Mouse (Mus musculus): Measurements from ENCODE around the gene Rab30. TPM values are rescaled to one million over a fixed set of nuclear protein-coding genes. Genes with fewer than 3 reads are reported as not detected.

The Rab30 gene
- polyA plus RNA-seq (2014; fragmentation: Nextera tagmentation; extraction: Ambion mirVana) = 19.4 and 20.0 TPM in 2 replicates

- Histone ChIP-seq H3K4me2 (peak within 1 kb of the TSS; percentile 79), H3K9me3 (ENCODE audit: control insufficient read depth, low read length) (no peaks in the 10 kb centered on the region), H3K4me1 (ENCODE audit: control insufficient read depth, insufficient read depth, low read length) (peaks cover 23% of the 10 kb centered on the region), H3K27me3 (ENCODE audit: control insufficient read depth, insufficient read depth, low read length) (no peaks in the 10 kb centered on the region), H3K4me3 (ENCODE audit: low read depth, low read length) (peak within 1 kb of the TSS; percentile 75), H3K36me3 (ENCODE audit: control insufficient read depth, insufficient read depth, low read length) (peaks cover 4% of the 10 kb centered on the region; the same call in 1 of the 2 replicates), H3K9ac (ENCODE audit: low read length) (peak within 1 kb of the TSS; percentile 96), H3K27ac (ENCODE audit: low read depth, low read length) (peak within 1 kb of the TSS; percentile 83)
- under 1% methylated on average over 38 of the region's 38 CpGs for WGBS
- ATAC-seq (ENCODE audit: low FRiP score) = peak; percentile 100
- peak; percentile 99 for DNase-seq (ENCODE audit: low spot score, missing footprints)
These were observed at the start of gene Rab30 for GRCm38 (mm10) chr7:92741152-92741860. Rab30 (plus strand) TSS chr7:92741603.

GRCm38 (mm10) chr7:92696395-92696794, 45.0 kb upstream of the Rab30 start:
- 54% methylated on average over 3 of the region's 3 CpGs for WGBS
- DNase-seq (ENCODE audit: low spot score, missing footprints) = no peak

GRCm38 (mm10) chr7:92698770-92699169, 42.6 kb upstream of the Rab30 start:
- H3K27me3 ChIP-seq (ENCODE audit: control insufficient read depth, insufficient read depth, low read length) = no peaks in the 10 kb centered on the region
- no peak overlapping the region for H3K27ac ChIP-seq (ENCODE audit: low read depth, low read length)
- H3K4me1 ChIP-seq (ENCODE audit: control insufficient read depth, insufficient read depth, low read length) = 0 out of 2 replicates have a peak, but pooled peaks cover 2% of the 10 kb centered on the region
- no peak for DNase-seq (ENCODE audit: low spot score, missing footprints)
- 84% methylated on average over 5 of the region's 5 CpGs for WGBS
- H3K4me2 ChIP-seq = no peak overlapping the region
- H3K9ac ChIP-seq (ENCODE audit: low read length) = no peak overlapping the region
- H3K9me3 ChIP-seq (ENCODE audit: control insufficient read depth, low read length) = no peaks in the 10 kb centered on the region
- H3K36me3 ChIP-seq (ENCODE audit: control insufficient read depth, insufficient read depth, low read length) = no peaks in the 10 kb centered on the region
- H3K4me3 ChIP-seq (ENCODE audit: low read depth, low read length) = no peak overlapping the region
- no peak for ATAC-seq (ENCODE audit: low FRiP score)

More at GRCm38 (mm10) chr7:92696395-92696794, 45.0 kb upstream of the Rab30 start:
- no peaks in the 10 kb centered on the region for H3K27me3 ChIP-seq (ENCODE audit: control insufficient read depth, insufficient read depth, low read length)
- H3K36me3 ChIP-seq (ENCODE audit: control insufficient read depth, insufficient read depth, low read length) = no peaks in the 10 kb centered on the region
- H3K4me2 ChIP-seq = no peak overlapping the region
- H3K9ac ChIP-seq (ENCODE audit: low read length) = no peak overlapping the region
- H3K4me3 ChIP-seq (ENCODE audit: low read depth, low read length) = no peak overlapping the region
- ATAC-seq (ENCODE audit: low FRiP score) = no peak
- no peak overlapping the region for H3K27ac ChIP-seq (ENCODE audit: low read depth, low read length)
- H3K9me3 ChIP-seq (ENCODE audit: control insufficient read depth, low read length) = no peaks in the 10 kb centered on the region
- 0 out of 2 replicates have a peak, but pooled peaks cover 2% of the 10 kb centered on the region for H3K4me1 ChIP-seq (ENCODE audit: control insufficient read depth, insufficient read depth, low read length)

GRCm38 (mm10) chr7:92703661-92704060, 37.7 kb upstream of the Rab30 start:
- H3K27me3 ChIP-seq (ENCODE audit: control insufficient read depth, insufficient read depth, low read length) = no peaks in the 10 kb centered on the region
- no peaks in the 10 kb centered on the region for H3K4me1 ChIP-seq (ENCODE audit: control insufficient read depth, insufficient read depth, low read length)
- H3K27ac ChIP-seq (ENCODE audit: low read depth, low read length) = no peak overlapping the region
- no peak overlapping the region for H3K4me3 ChIP-seq (ENCODE audit: low read depth, low read length)
- no peak overlapping the region for H3K4me2 ChIP-seq
- no peaks in the 10 kb centered on the region for H3K9me3 ChIP-seq (ENCODE audit: control insufficient read depth, low read length)
- ATAC-seq (ENCODE audit: low FRiP score) (no peak), DNase-seq (ENCODE audit: low spot score, missing footprints) (no peak)
- 84% methylated on average over 1 of the region's 1 CpGs for WGBS
- no peaks in the 10 kb centered on the region for H3K36me3 ChIP-seq (ENCODE audit: control insufficient read depth, insufficient read depth, low read length)
- H3K9ac ChIP-seq (ENCODE audit: low read length) = no peak overlapping the region

- no peak for ATAC-seq (ENCODE audit: low FRiP score)
- Histone ChIP-seq H3K9me3 (ENCODE audit: control insufficient read depth, low read length) (no peaks in the 10 kb centered on the region), H3K4me3 (ENCODE audit: low read depth, low read length) (no peak overlapping the region), H3K27me3 (ENCODE audit: control insufficient read depth, insufficient read depth, low read length) (no peaks in the 10 kb centered on the region), H3K36me3 (ENCODE audit: control insufficient read depth, insufficient read depth, low read length) (no peaks in the 10 kb centered on the region), H3K4me1 (ENCODE audit: control insufficient read depth, insufficient read depth, low read length) (no peaks in the 10 kb centered on the region), H3K9ac (ENCODE audit: low read length) (no peak overlapping the region), H3K4me2 (no peak overlapping the region), H3K27ac (ENCODE audit: low read depth, low read length) (no peak overlapping the region)
- DNase-seq (ENCODE audit: low spot score, missing footprints) = no peak
- 77% methylated on average over 2 of the region's 2 CpGs for WGBS
These were observed 35.9 kb upstream of the Rab30 start for GRCm38 (mm10) chr7:92705534-92705933.

- no peaks in the 10 kb centered on the region for H3K27me3 ChIP-seq (ENCODE audit: control insufficient read depth, insufficient read depth, low read length)
- no peak overlapping the region for H3K9ac ChIP-seq (ENCODE audit: low read length)
- no peaks in the 10 kb centered on the region for H3K9me3 ChIP-seq (ENCODE audit: control insufficient read depth, low read length)
- no peaks in the 10 kb centered on the region for H3K4me1 ChIP-seq (ENCODE audit: control insufficient read depth, insufficient read depth, low read length)
- H3K27ac ChIP-seq (ENCODE audit: low read depth, low read length) = no peak overlapping the region
- DNase-seq (ENCODE audit: low spot score, missing footprints) (no peak), ATAC-seq (ENCODE audit: low FRiP score) (no peak)
- no peak overlapping the region for H3K4me3 ChIP-seq (ENCODE audit: low read depth, low read length)
- H3K4me2 ChIP-seq = no peak overlapping the region
- WGBS = 82% methylated on average over 12 of the region's 12 CpGs
- no peaks in the 10 kb centered on the region for H3K36me3 ChIP-seq (ENCODE audit: control insufficient read depth, insufficient read depth, low read length)
These were observed 34.7 kb upstream of the Rab30 start for GRCm38 (mm10) chr7:92706711-92707110.

GRCm38 (mm10) chr7:92709573-92709972, 31.8 kb upstream of the Rab30 start:
- H3K9ac ChIP-seq (ENCODE audit: low read length) = no peak overlapping the region
- no peaks in the 10 kb centered on the region for H3K36me3 ChIP-seq (ENCODE audit: control insufficient read depth, insufficient read depth, low read length)
- H3K4me1 ChIP-seq (ENCODE audit: control insufficient read depth, insufficient read depth, low read length) = no peaks in the 10 kb centered on the region
- no peak overlapping the region for H3K4me2 ChIP-seq
- no peak for ATAC-seq (ENCODE audit: low FRiP score)
- WGBS = 68% methylated on average over 2 of the region's 2 CpGs
- no peaks in the 10 kb centered on the region for H3K9me3 ChIP-seq (ENCODE audit: control insufficient read depth, low read length)
- H3K27me3 ChIP-seq (ENCODE audit: control insufficient read depth, insufficient read depth, low read length) = no peaks in the 10 kb centered on the region
- no peak overlapping the region for H3K4me3 ChIP-seq (ENCODE audit: low read depth, low read length)
- DNase-seq (ENCODE audit: low spot score, missing footprints) = no peak
- H3K27ac ChIP-seq (ENCODE audit: low read depth, low read length) = no peak overlapping the region

GRCm38 (mm10) chr7:92711593-92711992, 29.8 kb upstream of the Rab30 start:
- ATAC-seq (ENCODE audit: low FRiP score) (no peak), DNase-seq (ENCODE audit: low spot score, missing footprints) (no peak)
- 85% methylated on average over 3 of the region's 3 CpGs for WGBS
- Histone ChIP-seq H3K4me3 (ENCODE audit: low read depth, low read length) (no peak overlapping the region), H3K27ac (ENCODE audit: low read depth, low read length) (no peak overlapping the region), H3K36me3 (ENCODE audit: control insufficient read depth, insufficient read depth, low read length) (no peaks in the 10 kb centered on the region), H3K4me2 (no peak overlapping the region), H3K4me1 (ENCODE audit: control insufficient read depth, insufficient read depth, low read length) (no peaks in the 10 kb centered on the region), H3K9me3 (ENCODE audit: control insufficient read depth, low read length) (no peaks in the 10 kb centered on the region), H3K9ac (ENCODE audit: low read length) (no peak overlapping the region), H3K27me3 (ENCODE audit: control insufficient read depth, insufficient read depth, low read length) (no peaks in the 10 kb centered on the region)

GRCm38 (mm10) chr7:92715055-92715454, 26.3 kb upstream of the Rab30 start:
- Histone ChIP-seq H3K9ac (ENCODE audit: low read length) (no peak overlapping the region), H3K4me3 (ENCODE audit: low read depth, low read length) (no peak overlapping the region), H3K36me3 (ENCODE audit: control insufficient read depth, insufficient read depth, low read length) (no peaks in the 10 kb centered on the region), H3K27ac (ENCODE audit: low read depth, low read length) (no peak overlapping the region), H3K9me3 (ENCODE audit: control insufficient read depth, low read length) (no peaks in the 10 kb centered on the region), H3K27me3 (ENCODE audit: control insufficient read depth, insufficient read depth, low read length) (no peaks in the 10 kb centered on the region), H3K4me1 (ENCODE audit: control insufficient read depth, insufficient read depth, low read length) (no peaks in the 10 kb centered on the region), H3K4me2 (no peak overlapping the region)
- ATAC-seq (ENCODE audit: low FRiP score) (no peak), DNase-seq (ENCODE audit: low spot score, missing footprints) (no peak)
- WGBS = 90% methylated on average over 1 of the region's 1 CpGs
